Mouse (Mus musculus) kidney, postnatal 14 days (tissue): ENCODE data around the gene Nox3.

ENCODE experiments used
- DNase-seq: peaks from one replicate; pipeline ENCODE4 v3.0.0; 2022; ENCODE audit warnings: mixed read lengths

Gene Nox3

DNA sequence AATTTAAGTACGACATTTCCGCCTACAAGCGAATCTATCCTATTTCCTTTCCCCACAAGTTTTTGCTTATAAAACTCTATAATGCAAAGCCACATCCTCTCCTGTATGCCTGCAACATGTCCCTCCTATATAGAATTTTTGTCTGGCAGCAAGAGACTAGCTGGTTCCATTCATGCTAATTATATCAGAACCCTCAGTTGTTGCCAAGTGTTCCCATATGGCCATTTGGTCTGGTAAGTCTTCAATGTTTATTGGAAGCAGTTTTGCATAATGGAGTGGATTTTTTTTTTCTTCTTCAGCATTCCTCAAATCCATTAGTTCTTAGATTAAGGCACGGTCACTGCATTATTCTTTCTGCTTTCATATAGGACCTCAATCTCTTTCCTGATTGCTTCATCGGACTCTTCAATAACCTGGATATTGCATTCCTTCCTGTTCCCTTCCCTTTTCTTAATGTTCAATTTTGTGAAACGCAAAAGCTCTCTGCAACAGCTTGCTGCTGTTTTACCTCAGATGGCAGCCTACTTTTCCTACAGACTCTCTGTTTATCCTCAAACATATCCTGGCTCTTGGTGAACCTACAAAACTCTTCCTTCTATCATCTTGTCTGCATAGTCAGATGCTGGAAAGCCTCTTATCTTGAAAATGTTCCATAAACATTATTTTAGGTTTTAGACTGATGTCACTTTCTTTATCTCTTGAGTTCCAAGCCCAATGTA is 92.9 kb downstream of the Nox3 start:
- no peak for DNase-seq

DNA sequence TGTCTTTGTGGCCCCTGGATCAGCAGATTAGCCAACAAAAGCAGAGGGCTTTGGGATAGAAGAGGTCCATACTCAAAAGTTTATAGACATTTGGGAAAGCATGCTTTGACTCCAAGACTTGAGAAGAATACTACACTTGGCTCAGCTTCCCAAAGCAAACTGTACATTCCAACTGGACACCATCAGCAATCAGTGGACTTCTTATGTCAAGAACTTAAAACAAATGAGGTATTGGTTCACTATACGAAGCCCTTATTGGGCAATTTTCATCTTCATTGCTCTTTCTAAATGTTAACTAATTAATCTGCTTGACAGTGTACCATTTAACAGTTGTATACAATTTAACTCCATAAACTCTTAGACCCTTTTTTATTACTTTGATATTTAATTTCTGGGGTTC is 97.7 kb downstream of the Nox3 start:
- no peak for DNase-seq

DNA sequence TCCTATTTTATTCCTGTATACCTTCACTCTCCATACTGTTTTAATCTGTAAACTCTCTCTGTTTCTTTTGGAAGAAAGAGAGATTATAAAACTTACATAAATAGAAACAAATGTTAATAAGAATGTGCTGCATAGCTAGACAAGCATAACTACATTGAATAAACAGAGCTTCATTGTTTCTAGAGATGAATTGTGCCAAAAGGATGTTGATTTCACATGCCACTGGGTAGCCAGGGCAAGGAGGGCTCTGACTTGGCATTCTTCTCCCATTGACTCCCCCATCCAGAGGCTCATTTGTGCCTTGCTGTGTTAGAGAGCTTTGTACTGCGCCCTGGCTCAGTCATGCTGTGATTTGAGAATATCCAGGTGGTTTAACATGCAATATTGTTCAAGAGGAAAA is 98.2 kb downstream of the Nox3 start:
- DNase-seq, result no peak

DNA sequence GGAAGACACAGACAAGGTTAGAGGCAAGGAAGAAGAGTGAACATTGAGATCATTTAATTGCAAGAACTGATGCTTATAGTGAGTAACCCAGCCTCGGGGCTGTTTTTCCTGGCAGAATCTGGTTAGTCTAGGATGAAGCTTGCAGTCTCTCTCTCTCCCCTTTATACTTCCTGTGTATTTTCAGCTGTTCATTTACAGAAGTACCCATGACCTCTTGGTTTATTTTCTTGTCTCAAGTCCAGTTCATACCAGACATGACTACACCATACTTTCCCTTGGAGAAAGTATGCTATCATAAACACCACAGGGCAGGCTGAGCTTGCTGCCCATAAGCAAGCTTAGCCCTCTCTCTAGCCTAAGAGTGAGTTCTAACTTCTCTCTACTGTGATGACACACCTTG is 98.9 kb downstream of the Nox3 start:
- peak; percentile 37 for DNase-seq
